Mouse (Mus musculus) yolk sac, embryonic 10.5 days (tissue): ENCODE data around the gene Caskin1.

Experiments used
- DNase-seq: peaks from one replicate; pipeline ENCODE4 v3.0.0-alpha.2; 2017; ENCODE audit warnings: low spot score

The Caskin1 gene

DNA sequence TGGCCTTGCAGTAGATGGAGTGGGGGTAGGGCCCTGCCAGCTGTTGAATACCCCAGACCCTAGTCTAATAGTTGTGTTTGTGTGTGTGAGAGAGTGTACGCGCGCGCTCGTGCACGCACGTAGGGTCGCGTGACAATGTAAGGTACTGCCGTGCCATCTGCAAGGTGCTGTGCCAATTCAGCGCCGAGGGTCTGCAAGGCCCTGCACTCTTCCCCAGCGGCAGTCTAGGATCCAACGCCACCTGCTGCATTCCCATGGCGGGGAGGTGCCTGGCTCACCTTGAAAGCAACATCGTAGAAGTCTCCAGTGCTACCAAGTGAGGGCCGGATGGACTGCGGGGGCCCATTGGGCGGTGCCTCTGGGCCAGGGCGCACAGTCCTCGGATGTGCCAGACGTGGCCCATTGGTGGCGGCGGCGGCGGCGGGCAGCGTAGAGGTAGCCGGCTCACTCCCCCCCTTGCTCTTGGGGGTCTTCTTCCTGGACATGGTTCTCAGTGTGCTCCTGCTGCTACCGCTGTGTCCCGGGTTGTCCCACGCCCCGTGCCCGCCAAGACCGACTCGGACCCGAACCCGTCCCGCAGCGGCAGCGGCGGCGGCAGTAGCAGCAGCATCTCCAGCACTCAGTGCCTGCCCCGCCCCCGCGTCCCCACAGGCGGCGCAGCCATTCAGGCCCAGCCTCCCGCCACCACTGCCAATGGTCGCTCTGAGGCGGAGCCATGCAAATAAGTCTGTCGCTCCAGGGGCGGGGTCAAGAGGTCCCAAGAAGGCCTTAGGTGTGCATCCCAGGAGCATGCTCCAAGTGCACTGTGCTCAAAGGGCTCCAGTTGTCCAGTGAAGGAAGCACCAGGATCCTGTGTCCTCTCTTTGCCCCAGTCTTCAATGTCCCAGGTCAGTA, 44.9 kb downstream of the Caskin1 start:
- DNase-seq, result peak; percentile 88

DNA sequence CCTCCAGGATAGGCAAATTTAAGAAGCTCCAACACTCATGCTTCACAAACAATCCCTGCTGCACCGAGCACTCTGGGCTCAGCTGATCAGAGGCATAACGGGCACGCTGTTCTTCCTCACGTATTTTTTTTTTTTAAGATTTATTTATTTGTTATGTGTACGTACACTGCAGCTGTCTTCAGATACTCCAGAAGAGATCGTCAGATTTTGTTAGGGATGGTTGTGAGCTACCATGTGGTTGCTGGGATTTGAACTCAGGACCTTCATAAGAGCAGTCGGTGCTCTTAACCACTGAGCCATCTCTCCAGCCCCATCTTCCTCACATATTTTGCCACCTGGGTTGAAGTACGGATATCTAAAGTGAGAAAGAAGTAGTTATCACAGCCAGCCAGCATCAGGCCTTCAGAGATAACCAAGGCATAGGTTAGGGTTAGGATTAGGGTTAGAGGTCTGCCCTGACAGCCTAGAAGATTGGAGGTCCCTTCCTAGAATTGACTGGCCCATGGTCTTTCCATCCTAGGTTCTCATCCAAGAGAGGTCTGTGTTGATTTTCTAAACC, 45.8 kb downstream of the Caskin1 start, which contains the start of gene Rab26:
Rab26 (minus strand) TSS at position 51 of the 559 bp plus-strand sequence.
- DNase-seq, result no peak

DNA sequence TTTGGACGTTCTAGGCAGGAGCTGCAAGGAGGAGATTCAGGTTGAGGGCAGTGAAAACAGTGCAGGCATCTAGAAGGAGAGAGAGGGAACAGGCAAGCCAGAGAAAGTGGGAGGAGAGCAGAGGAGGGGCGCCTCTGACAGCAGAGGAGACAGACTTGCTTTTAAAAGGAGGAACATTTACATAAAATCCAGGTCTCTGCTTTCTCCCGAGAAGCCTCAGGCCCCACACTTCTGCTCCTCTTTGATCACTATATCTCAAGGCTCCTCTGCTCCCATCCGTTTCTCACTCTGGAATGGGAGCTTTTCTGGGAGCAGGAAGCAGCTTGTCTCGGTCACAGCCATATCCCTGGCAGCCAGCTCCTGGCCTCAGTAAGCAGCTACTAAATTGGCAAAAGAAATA, 46.9 kb downstream of the Caskin1 start:
- no peak for DNase-seq

- no peak for DNase-seq
Measured at GRCm38 (mm10) chr17:24537536-24537935, 49.1 kb downstream of the Caskin1 start.

DNA sequence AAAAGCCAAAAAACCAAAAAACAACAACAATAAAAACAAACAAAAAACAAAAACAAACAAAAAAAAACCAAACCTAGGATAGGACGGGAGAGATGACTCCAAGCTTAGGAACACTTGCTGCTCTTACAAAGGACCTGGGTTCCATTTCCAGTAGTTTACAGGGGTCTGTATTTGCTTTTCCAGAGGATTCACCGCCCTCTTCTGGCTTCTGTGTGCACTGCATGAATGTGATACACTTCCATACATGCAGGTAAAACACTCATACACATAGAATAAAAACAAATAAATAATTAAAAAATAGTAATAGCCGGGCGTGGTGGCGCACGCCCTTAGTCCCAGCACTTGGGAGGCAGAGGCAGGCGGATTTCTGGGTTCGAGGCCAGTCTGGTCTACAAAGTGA, 50.5 kb downstream of the Caskin1 start:
- peak; percentile 31 for DNase-seq

GRCm38 (mm10) chr17:24540375-24540774, 52.0 kb downstream of the Caskin1 start:
- peak; percentile 36 for DNase-seq

DNA sequence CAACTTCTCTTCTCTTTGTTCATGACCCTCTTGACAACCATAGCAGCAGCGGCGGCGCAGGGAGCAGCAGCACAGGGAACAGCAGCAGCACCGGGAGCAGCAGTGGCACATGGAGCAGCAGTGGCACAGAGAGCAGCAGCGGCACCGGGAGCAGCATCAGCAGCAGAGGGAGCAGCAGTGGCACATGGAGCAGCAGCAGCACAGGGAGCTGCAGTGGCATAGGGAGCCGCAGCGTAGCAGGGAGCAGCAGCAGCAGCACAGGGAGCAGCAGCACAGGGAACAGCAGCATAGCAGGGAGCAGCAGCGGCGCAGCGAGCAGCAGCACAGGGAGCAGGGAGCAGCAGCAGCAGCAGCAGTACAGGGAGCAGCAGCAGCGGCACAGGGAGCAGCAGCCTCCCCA, 56.2 kb downstream of the Caskin1 start:
- DNase-seq, result no peak

GRCm38 (mm10) chr17:24545247-24545646, 56.8 kb downstream of the Caskin1 start:
- DNase-seq, result no peak

DNA sequence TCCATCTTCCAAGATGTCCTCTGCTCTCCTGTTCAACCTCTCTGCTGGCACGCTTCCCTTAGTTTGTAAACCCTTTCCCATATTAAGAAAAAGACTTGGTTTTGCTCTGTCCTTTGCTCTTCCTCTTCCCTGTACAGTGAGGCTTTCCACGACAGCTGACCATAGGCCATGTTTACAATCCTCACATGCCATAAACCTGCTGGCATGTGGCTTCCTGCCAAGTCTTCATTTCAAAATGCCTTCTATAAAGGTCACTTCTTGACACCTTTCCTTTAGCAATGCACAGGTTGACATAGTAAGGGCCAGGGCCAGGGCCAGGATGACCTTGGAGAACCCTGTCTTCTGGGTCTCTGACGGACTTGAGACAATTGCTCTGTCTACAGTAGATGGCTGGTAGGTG, 57.8 kb downstream of the Caskin1 start:
- DNase-seq, result no peak

DNA sequence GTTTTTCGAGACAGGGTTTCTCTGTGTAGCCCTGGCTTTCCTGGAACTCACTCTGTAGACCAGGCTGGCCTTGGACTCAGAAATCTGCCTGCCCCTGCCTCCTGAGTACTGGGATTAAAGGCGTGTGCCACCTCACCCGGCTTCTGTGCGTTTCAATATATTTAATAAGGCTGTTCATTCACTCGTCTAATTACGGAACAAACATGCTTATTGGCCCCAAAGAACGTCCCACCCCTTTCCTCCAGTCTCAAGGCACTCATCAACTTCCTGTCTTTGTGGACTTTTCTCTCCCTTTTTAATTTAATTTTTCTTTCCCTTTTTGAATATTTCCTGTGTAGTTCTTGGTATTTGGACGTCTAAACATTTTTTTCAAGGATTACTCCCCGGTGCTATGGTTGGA, 60.0 kb downstream of the Caskin1 start:
- no peak for DNase-seq

GRCm38 (mm10) chr17:24548921-24549617, 60.7 kb downstream of the Caskin1 start:
- peak; percentile 41 for DNase-seq

DNA sequence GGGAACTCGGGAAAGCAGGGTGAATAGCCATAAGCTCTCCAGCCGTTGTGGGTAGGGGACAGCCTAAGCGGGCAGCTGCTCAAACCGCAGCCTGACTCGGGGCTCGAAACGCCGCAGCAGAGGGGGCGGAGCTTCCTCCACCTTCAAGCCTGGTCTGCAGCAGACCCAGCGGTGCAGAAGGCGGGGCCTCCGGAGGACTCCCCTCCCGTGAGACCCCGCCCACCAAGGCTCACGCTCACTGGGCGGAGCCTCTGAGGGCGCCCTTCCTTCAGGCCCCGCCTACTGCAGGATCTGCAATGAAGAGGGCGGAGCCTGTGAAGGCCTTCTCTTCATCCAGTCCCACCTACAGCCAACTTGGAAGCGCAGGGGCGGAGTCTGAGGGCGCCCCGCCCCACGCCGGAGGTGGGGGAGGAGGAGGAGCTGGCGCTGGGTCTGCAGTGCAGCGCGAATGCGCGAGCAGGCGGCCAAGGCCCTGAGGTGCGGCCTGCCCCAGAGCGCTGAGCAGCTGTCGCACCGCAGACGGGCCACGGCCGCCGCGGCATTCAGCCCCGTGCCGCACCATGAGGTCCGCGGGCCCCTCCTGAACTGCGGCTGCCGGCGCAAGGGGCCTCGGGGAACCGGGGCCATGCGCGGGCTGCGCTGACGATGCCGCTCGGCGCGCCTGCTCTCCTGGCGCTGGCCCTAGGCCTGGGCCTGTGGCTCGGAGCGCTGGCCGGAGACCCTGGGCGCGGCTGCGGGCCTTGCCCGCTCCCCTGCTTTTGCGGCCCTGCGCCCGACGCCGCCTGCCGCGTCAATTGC, 61.4 kb downstream of the Caskin1 start, which contains the start of gene Pkd1:
Pkd1 (plus strand) TSS at position 217 of the 798 bp plus-strand sequence.
- peak; percentile 100 for DNase-seq

DNA sequence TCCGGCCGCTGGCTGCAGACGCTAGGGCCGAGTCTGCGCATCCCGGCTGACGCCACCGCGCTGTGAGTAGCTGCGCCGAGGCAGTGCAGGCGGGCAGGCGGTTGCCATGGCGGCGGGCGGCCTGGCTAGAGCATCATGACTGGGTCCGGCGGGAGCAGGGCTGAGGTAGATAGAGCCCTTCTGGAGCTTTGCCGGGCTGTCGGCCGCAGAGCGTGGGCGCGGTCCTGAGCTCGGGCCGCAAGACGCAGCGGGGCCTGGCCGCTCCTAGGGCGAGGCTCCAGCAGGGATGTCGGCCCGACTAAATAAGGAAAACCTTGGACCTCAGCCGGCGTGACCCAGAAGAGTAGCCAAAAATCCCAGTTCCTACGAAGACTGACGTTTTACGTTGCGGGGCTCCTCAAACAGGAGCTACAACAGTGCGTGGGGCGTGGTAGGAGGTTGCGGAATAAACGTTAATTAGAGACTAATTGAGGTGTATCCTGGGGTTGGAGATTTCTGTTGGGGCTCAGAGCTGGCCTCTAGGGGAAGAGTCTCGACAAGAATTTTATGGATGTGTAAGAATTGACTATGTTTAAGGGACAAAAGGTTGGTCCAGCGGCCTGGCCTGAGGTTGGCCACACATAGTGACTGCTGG, 62.1 kb downstream of the Caskin1 start:
- no peak for DNase-seq

- no peak for DNase-seq
Measured at GRCm38 (mm10) chr17:24551050-24551444, 62.6 kb downstream of the Caskin1 start.

GRCm38 (mm10) chr17:24557091-24557490, 68.7 kb downstream of the Caskin1 start:
- DNase-seq, result no peak
